Mouse (Mus musculus) limb, embryonic 11.5 days (tissue): ENCODE measurements around the gene Uqcc1. TPM values are rescaled to one million over a fixed set of nuclear protein-coding genes. Genes with fewer than 3 reads are reported as not detected.

ENCODE experiments used
- ATAC-seq: fragments of 200-750 bp; cut with Nextera tagmentation; 2 replicates; pipeline ENCODE4 v1.8.0; 2017; ENCODE audit warnings: low read depth; ENCODE audit not compliant: insufficient number of reproducible peaks, low FRiP score, low TSS enrichment
- DNase-seq: peaks from one replicate; pipeline ENCODE4 v3.0.0-alpha.2; 2015; ENCODE audit warnings: low spot score
- H3K27ac ChIP-seq: fragments of 300-500 bp; sonication (generic); replicated peaks from 2 replicates; pipeline ENCODE4 v1.5.1; 2014; ENCODE audit warnings: low read depth, mild to moderate bottlenecking, low read length
- H3K27me3 ChIP-seq: fragments of 300-500 bp; sonication (generic); 2 replicates; pipeline ENCODE4 v1.6.1; 2014; ENCODE audit warnings: mild to moderate bottlenecking, low read length, mixed read lengths; ENCODE audit not compliant: control insufficient read depth, insufficient read depth
- H3K36me3 ChIP-seq: fragments of 300-500 bp; sonication (generic); 2 replicates; pipeline ENCODE4 v1.6.1; 2014; ENCODE audit warnings: mild to moderate bottlenecking, low read length, moderate library complexity, mixed read lengths; ENCODE audit not compliant: control insufficient read depth, insufficient read depth
- H3K4me1 ChIP-seq: fragments of 300-500 bp; sonication (generic); 2 replicates; pipeline ENCODE4 v1.6.1; 2014; ENCODE audit warnings: low read length, mixed read lengths; ENCODE audit not compliant: control insufficient read depth, insufficient read depth
- H3K4me2 ChIP-seq: fragments of 300-500 bp; sonication (generic); 2 replicates; pipeline ENCODE4 v1.6.1; 2014; ENCODE audit warnings: low read depth, mild to moderate bottlenecking, moderate library complexity; ENCODE audit not compliant: severe bottlenecking
- H3K4me3 ChIP-seq: fragments of 300-500 bp; sonication (generic); 2 replicates; pipeline ENCODE4 v1.5.1; 2014; ENCODE audit warnings: low read depth, low read length
- H3K9ac ChIP-seq: fragments of 300-500 bp; sonication (generic); 2 replicates; pipeline ENCODE4 v1.6.1; 2014; ENCODE audit warnings: mild to moderate bottlenecking, low read length
- H3K9me3 ChIP-seq: fragments of 300-500 bp; sonication (generic); 2 replicates; pipeline ENCODE4 v1.6.1; 2016; ENCODE audit warnings: low read length; ENCODE audit not compliant: control insufficient read depth
- WGBS: fragments of 180-500 bp; shearing (Covaris S2); extraction: QIAGEN DNeasy Blood & Tissue Kit; methylation state at CpG from one replicate; pipeline ENCODE4 v1.1.7; 2014; 5-methylcytosine and 5-hydroxymethylcytosine counted together
- polyA plus RNA-seq: library from polyadenylated mRNA; unstranded; fragments of >200 nt; fragmentation: Nextera tagmentation; extraction: Ambion mirVana; gene quantifications from 2 replicates; pipeline ENCODE4 v1.2.1, GENCODE M21; 2014

Gene Uqcc1
- polyA plus RNA-seq, 1 experiment from 2014 or later, result 60.4 TPM

DNA sequence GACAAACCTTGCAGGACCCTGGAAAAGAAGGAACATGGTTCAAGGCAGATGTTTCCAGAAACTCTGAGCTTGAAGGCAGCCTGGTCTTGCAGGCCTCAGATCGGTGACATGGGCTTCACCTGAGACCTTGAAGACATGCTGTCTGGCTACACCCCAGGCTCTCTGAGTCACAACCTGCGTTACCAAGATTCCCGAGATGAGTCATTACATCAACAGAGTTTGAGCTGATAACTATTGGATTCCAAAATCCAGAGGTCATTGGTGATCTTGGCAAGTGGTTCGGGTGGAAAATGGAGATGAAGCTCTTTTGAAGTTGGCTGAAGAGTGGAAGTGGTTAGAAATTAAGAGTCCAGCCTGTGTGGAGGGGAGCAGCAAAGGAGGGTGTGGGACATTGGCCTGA, 120.5 kb downstream of the Uqcc1 start:
- H3K4me2 ChIP-seq, result no peak overlapping the region
- ATAC-seq (no peak), DNase-seq (no peak)
- H3K27me3 ChIP-seq, result no peaks in the 10 kb centered on the region
- 92% methylated on average over 4 of the region's 4 CpGs for WGBS
- no peak overlapping the region for H3K27ac ChIP-seq
- H3K4me1 ChIP-seq, result no peaks in the 10 kb centered on the region
- no peaks in the 10 kb centered on the region for H3K36me3 ChIP-seq
- H3K9ac ChIP-seq, result no peak overlapping the region
- no peak overlapping the region for H3K4me3 ChIP-seq
- H3K9me3 ChIP-seq, result no peaks in the 10 kb centered on the region

DNA sequence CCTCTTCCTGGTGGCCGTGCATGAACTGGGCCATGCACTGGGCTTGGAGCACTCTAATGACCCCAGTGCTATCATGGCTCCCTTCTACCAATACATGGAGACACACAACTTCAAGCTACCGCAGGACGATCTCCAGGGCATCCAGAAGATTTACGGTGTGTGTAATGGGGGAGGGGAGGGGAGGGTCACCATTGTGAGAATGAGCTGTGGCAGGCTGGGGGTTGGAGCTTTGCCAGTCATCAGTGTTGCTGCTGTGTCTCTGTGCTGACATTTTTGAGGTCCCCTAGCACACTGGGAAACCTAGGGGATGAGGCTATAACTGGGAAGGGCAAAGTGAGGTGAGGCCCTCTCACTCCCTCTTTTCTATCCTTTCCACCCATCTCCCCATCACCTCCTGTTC, 122.7 kb downstream of the Uqcc1 start:
- ATAC-seq (no peak), DNase-seq (no peak)
- no peaks in the 10 kb centered on the region for H3K27me3 ChIP-seq
- H3K4me2 ChIP-seq, result no peak overlapping the region
- H3K4me1 ChIP-seq, result no peaks in the 10 kb centered on the region
- H3K4me3 ChIP-seq, result no peak overlapping the region
- no peak overlapping the region for H3K9ac ChIP-seq
- H3K36me3 ChIP-seq, result no peaks in the 10 kb centered on the region
- WGBS, result 48% methylated on average over 4 of the region's 4 CpGs
- H3K27ac ChIP-seq, result no peak overlapping the region
- H3K9me3 ChIP-seq, result no peaks in the 10 kb centered on the region

DNA sequence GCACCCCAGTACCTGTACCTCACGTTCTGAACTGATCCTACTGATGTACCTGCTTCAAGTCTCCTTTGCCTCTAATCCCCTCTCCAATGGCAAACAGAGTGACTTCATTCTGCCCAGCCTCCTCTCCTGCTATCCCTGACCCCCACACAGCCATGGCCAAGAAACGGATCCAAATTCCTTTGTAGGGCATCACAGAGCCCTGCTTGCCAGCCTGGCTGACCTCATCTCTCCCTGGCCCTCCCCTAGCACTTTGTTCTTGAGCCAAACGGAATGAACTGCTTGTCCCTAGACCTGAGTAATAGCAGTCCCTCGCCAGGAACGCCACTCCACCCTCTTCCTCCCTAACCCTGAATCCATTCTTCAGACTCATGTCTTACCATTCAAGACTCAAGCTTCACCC, 123.6 kb downstream of the Uqcc1 start:
- Histone ChIP-seq H3K27ac (no peak overlapping the region), H3K27me3 (no peaks in the 10 kb centered on the region), H3K4me2 (no peak overlapping the region), H3K9ac (no peak overlapping the region), H3K4me3 (no peak overlapping the region), H3K9me3 (no peaks in the 10 kb centered on the region), H3K36me3 (no peaks in the 10 kb centered on the region), H3K4me1 (no peaks in the 10 kb centered on the region)
- 67% methylated on average over 5 of the region's 5 CpGs for WGBS
- DNase-seq (no peak), ATAC-seq (no peak)

DNA sequence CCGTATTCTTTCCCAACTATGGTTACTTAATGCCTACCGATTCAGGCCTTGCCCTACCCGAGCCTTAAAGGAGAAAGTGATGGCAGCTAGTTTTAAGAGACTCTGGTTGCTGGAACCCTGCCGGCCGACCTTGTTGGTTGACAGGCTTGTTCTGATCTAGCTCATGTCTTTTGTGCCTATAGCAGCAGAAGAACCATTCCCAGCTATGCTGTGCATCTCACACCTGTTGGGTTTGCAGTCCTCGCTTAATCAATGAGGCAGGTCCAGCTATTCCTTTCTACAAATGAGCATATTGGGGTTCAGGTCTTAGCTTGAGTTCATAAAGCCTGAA, 124.2 kb downstream of the Uqcc1 start:
- WGBS, result 83% methylated on average over 6 of the region's 6 CpGs
- ATAC-seq, result no peak

DNA sequence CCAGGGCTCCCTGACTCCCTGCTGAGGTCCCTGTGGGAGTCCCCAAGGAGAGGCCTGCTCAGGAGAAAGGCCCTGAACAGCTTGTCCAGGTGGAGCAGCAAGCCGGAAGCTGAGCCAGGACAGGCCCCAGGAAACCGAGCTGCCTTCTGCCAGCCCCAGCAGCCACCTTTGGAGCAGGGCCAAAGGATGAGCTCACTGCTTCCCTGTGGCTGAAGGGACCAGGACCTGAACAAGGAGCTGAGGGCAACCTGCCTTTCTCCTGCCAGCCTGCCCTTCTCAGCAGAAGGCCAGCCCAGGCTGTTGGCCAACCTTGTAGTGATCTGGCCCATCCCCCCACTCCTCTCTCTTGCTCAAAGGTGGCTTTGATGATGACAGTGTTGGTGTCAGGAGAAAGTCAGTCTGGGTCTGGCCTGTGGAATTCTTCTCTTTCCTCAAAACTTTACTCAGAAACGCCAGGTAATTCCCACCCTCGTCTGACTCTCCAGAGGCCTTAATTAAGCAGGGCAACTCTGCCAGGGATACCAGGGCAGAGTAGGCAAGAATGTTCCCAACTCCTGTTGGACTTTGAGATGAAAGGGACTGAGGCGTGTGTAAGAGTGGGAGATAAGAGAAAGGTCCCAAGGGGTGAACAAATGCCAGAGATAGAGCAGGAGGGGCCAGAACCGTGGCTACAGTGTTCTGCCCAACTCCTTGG, 124.7 kb downstream of the Uqcc1 start:
- H3K27ac ChIP-seq, result no peak overlapping the region
- ATAC-seq, result no peak
- 52% methylated on average over 6 of the region's 6 CpGs for WGBS

More for the DNA sequence above, 124.2 kb downstream of the Uqcc1 start:
- H3K27ac ChIP-seq, result no peak overlapping the region
- no peaks in the 10 kb centered on the region for H3K36me3 ChIP-seq
- H3K9ac ChIP-seq, result no peak overlapping the region
- no peak overlapping the region for H3K4me3 ChIP-seq
- no peak for DNase-seq
- no peaks in the 10 kb centered on the region for H3K9me3 ChIP-seq
- no peaks in the 10 kb centered on the region for H3K4me1 ChIP-seq
- no peak overlapping the region for H3K4me2 ChIP-seq
- no peaks in the 10 kb centered on the region for H3K27me3 ChIP-seq

DNA sequence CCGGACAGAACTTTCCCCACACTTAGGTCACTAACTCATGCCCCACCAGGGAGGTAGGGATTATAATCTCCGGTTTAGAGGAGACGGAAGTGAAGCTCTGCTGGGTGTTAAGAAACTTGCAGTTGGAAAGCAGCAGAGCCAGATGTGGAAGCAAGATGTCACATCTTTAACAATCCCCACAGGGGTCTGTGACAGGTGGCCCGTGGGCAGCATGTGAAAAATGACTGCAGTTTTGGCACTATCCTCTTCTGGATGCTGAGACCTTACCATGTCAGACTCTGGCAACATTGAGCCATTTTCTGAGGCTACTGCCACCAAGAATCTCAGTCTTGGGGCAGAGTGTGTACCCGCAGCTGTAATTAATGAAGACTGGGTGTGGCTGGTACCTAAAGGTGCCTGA, 126.1 kb downstream of the Uqcc1 start:
- H3K4me2 ChIP-seq, result no peak overlapping the region
- H3K9me3 ChIP-seq, result no peaks in the 10 kb centered on the region
- H3K4me3 ChIP-seq, result no peak overlapping the region
- H3K27me3 ChIP-seq, result no peaks in the 10 kb centered on the region
- DNase-seq, result no peak
- no peak overlapping the region for H3K9ac ChIP-seq
- H3K36me3 ChIP-seq, result no peaks in the 10 kb centered on the region
- H3K4me1 ChIP-seq, result no peaks in the 10 kb centered on the region
- WGBS, result 74% methylated on average over 5 of the region's 5 CpGs
- ATAC-seq, result no peak
- no peak overlapping the region for H3K27ac ChIP-seq

More for the DNA sequence above, 124.7 kb downstream of the Uqcc1 start:
- H3K4me3 ChIP-seq, result no peak overlapping the region
- H3K36me3 ChIP-seq, result no peaks in the 10 kb centered on the region
- DNase-seq, result no peak
- H3K9me3 ChIP-seq, result no peaks in the 10 kb centered on the region
- H3K4me2 ChIP-seq, result no peak overlapping the region
- H3K27me3 ChIP-seq, result no peaks in the 10 kb centered on the region
- no peaks in the 10 kb centered on the region for H3K4me1 ChIP-seq
- no peak overlapping the region for H3K9ac ChIP-seq

DNA sequence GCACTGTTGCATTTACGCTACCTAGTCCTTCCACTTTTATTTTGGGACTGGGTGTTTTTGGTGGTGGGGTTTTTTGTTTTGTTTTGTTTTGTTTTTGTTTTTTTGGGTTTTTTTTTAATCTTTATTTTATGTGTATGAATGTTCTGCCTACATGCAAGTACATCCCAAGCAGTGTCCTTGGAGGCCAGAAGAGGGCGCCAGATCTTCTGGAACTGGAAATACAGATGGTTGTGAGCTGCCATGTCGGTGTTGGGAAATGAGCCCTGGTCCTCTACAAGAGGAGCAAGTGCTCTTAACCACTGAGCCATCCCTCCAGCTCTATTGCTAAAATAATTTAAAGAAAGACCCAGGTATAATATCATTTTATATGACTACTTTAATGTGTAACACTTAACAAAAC, 127.3 kb downstream of the Uqcc1 start:
- 50% methylated on average over 3 of the region's 3 CpGs for WGBS
- no peak overlapping the region for H3K4me2 ChIP-seq

DNA sequence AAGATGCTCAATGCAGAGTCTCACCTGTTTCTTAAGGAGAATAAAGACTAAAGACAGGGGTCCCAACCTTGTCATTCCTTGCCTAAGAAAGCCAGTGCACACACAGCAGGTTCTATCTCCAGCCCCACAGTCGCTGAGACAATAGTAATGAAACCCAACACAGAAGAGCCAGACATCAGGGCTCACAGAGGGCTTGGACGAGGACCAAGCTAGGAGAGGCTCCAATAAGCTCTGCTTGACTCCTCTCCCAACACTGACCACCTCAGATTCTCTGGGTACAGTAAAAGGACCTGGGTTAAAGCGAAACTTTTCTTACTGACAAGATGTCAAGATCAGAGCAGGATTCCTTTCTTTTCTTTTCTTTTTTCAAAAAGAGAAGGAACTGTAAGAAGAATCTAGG, 131.5 kb downstream of the Uqcc1 start:
- DNase-seq, result no peak
- 64% methylated on average over 3 of the region's 3 CpGs for WGBS
- Histone ChIP-seq H3K4me1 (no peaks in the 10 kb centered on the region), H3K9ac (no peak overlapping the region), H3K36me3 (no peaks in the 10 kb centered on the region), H3K27me3 (no peaks in the 10 kb centered on the region), H3K27ac (no peak overlapping the region), H3K4me2 (no peak overlapping the region), H3K9me3 (no peaks in the 10 kb centered on the region), H3K4me3 (no peak overlapping the region)
- no peak for ATAC-seq

More for the DNA sequence above, 127.3 kb downstream of the Uqcc1 start:
- ATAC-seq (no peak), DNase-seq (no peak)
- Histone ChIP-seq H3K4me1 (no peaks in the 10 kb centered on the region), H3K27me3 (no peaks in the 10 kb centered on the region), H3K27ac (no peak overlapping the region), H3K9ac (no peak overlapping the region), H3K9me3 (no peaks in the 10 kb centered on the region), H3K4me3 (no peak overlapping the region), H3K36me3 (no peaks in the 10 kb centered on the region)
